Mouse (Mus musculus): Measurements from ENCODE around the gene Fam71e2.

DNA sequence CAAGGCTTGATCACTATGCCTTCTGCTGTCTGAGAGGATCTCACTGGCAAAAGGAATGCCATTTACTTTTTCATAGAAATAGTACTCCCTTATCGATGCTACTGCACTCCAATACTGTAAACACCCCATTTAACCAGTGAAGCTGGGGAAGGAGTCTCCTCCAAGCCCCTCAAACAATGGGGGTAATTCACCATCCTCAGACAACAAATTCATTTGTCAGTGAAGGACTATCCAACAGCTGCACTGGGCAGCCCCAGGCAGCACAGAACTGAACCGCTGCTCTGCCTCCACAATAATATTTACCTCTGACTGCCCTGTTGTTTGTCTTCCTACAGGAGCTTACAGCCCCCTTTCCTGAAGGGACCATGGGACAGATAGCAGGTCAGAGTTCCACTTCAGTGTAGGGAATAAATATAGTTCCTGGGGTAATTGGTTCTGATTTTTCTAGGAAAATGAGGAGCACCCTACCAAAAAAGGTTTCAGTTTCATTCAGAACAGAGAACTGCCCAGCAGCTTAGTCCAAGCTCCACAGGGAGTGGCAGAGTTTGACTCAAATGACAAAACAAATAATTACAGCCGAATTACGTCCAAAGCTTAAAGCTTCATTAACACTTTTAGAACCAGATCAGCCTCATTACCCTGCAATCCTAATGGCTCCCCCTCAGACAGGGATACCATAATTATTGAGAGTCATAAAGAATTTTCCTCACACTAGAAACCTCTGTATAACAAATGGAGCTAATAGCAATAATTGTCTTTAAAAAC, 6.0 kb downstream of the Fam71e2 start:
- TF ChIP-seq CTCF (conservative IDR thresholded peaks at IDR 0.05; ENCODE audit: insufficient read depth, insufficient read length, low read depth, low read length) (no peak), POLR2A (IDR thresholded peaks at IDR 0.05; ENCODE audit: low read depth, low read length) (no peak)

All from kidney, adult 2 months (tissue).